Mouse (Mus musculus): Measurements from ENCODE around the gene Olfr965. TPM values are rescaled to one million over a fixed set of nuclear protein-coding genes. Genes with fewer than 3 reads are reported as not detected.
"Not testable (repeated sequence)": the region's sequence is repeated elsewhere in the genome, so short reads cannot be mapped to it uniquely, and the experiment has no call there.

Gene Olfr965
- total RNA-seq (2021), result not detected

GRCm38 (mm10) chr9:39711053-39711452 is at the start of gene Olfr965:
TSS of gene Olfr965 (plus strand) at chr9:39711353.
- intact Hi-C loops (cut with DNase I), result no loop called here
- no peak for DNase-seq (ENCODE audit: low spot score in 2 of 2)

GRCm38 (mm10) chr9:39666905-39667304 is 44.2 kb upstream of the Olfr965 start, which contains the start of gene Olfr963:
TSS of gene Olfr963 (plus strand) at chr9:39667205.
- intact Hi-C loops (cut with DNase I), result no loop called here
- DNase-seq (ENCODE audit: low spot score in 2 of 2), result no peak

- DNase-seq (ENCODE audit: low spot score in 2 of 2), result no peak
- intact Hi-C loops (cut with DNase I), result no loop called here
Observed at GRCm38 (mm10) chr9:39669723-39670122, 41.4 kb upstream of the Olfr965 start.

GRCm38 (mm10) chr9:39674820-39675219 is 36.3 kb upstream of the Olfr965 start:
- no peak for DNase-seq (ENCODE audit: low spot score in 2 of 2)
- intact Hi-C loops (cut with DNase I), result no loop called here

GRCm38 (mm10) chr9:39678557-39678956 is 32.6 kb upstream of the Olfr965 start:
- no peak for DNase-seq (ENCODE audit: low spot score in 2 of 2)
- intact Hi-C loops (cut with DNase I), result no loop called here

GRCm38 (mm10) chr9:39679280-39679679 is 31.9 kb upstream of the Olfr965 start:
- DNase-seq (ENCODE audit: low spot score in 2 of 2), result no peak
- intact Hi-C loops (cut with DNase I), result no loop called here

- intact Hi-C loops (cut with DNase I); DNase-seq (ENCODE audit: low spot score in 2 of 2): not testable (repeated sequence)
Observed at GRCm38 (mm10) chr9:39701123-39701522, 10.0 kb upstream of the Olfr965 start.

GRCm38 (mm10) chr9:39707017-39707416 is 4.1 kb upstream of the Olfr965 start, which contains the start of gene Olfr149:
TSS of gene Olfr149 (minus strand) at chr9:39707117.
- DNase-seq (ENCODE audit: low spot score in 2 of 2), result no peak
- intact Hi-C loops (cut with DNase I), result no loop called here

GRCm38 (mm10) chr9:39708958-39709357 is 2.2 kb upstream of the Olfr965 start:
- intact Hi-C loops (cut with DNase I), result no loop called here
- no peak for DNase-seq (ENCODE audit: low spot score in 2 of 2)

- intact Hi-C loops (cut with DNase I), result no loop called here
- DNase-seq (ENCODE audit: low spot score in 2 of 2), result no peak
Observed at GRCm38 (mm10) chr9:39730678-39731077, 19.5 kb downstream of the Olfr965 start, which contains the start of gene Olfr150. TSS of gene Olfr150 (plus strand) at chr9:39730978.

GRCm38 (mm10) chr9:39740741-39741140 is 29.6 kb downstream of the Olfr965 start:
- intact Hi-C loops (cut with DNase I), result no loop called here
- DNase-seq (ENCODE audit: low spot score in 2 of 2), result no peak

- intact Hi-C loops (cut with DNase I), result no loop called here
- DNase-seq (ENCODE audit: low spot score in 2 of 2), result no peak
Observed at GRCm38 (mm10) chr9:39745949-39746348, 34.8 kb downstream of the Olfr965 start, which contains the start of gene Olfr967. TSS of gene Olfr967 (plus strand) at chr9:39746249.

- intact Hi-C loops (cut with DNase I), result no loop called here
- DNase-seq (ENCODE audit: low spot score in 2 of 2), result peak; percentile 2 to 71
Observed at GRCm38 (mm10) chr9:39746428-39746827, 35.3 kb downstream of the Olfr965 start.

Other genes starting within 250 kb of the Olfr965 start
- not detected for gene Olfr955, start 239.4 kb upstream of the Olfr965 start, total RNA-seq (2021)
- not detected for gene Olfr44, start 217.4 kb upstream of the Olfr965 start, total RNA-seq (2021)
- gene Olfr957, start 195.5 kb upstream of the Olfr965 start, total RNA-seq (2021), result not detected
- gene Olfr958, start 157.3 kb upstream of the Olfr965 start, total RNA-seq (2021), result not detected
- gene Olfr959, start 135.8 kb upstream of the Olfr965 start, total RNA-seq (2021), result not detected
- gene AW551984, start 107.0 kb upstream of the Olfr965 start, total RNA-seq (2021), result 1 to 10 TPM; 5.3 to 7.1 TPM
- not detected for gene Olfr148, start 100.7 kb upstream of the Olfr965 start, total RNA-seq (2021)
- gene Olfr960, start 90.0 kb upstream of the Olfr965 start, total RNA-seq (2021), result not detected
- gene Olfr961, start 66.3 kb upstream of the Olfr965 start, total RNA-seq (2021), result not detected
- not detected for gene Olfr963, start 44.1 kb upstream of the Olfr965 start, total RNA-seq (2021)
- gene Olfr149, start 4.2 kb upstream of the Olfr965 start, total RNA-seq (2021), result not detected
- gene Olfr150, start 19.6 kb downstream of the Olfr965 start, total RNA-seq (2021), result not detected
- gene Olfr967, start 34.9 kb downstream of the Olfr965 start, total RNA-seq (2021), result not detected
- gene Olfr968, start 71.9 kb downstream of the Olfr965 start, total RNA-seq (2021), result not detected
- gene Olfr969, start 79.6 kb downstream of the Olfr965 start, total RNA-seq (2021), result not detected
- gene Olfr970, start 97.5 kb downstream of the Olfr965 start, total RNA-seq (2021), result not detected
- not detected for gene Olfr971, start 125.5 kb downstream of the Olfr965 start, total RNA-seq (2021)
- gene Olfr972, start 155.1 kb downstream of the Olfr965 start, total RNA-seq (2021), result not detected
- gene Olfr229, start 196.0 kb downstream of the Olfr965 start, total RNA-seq (2021), result not detected
- gene Olfr974, start 226.1 kb downstream of the Olfr965 start, total RNA-seq (2021), result not detected
- not detected for gene Olfr975, start 240.7 kb downstream of the Olfr965 start, total RNA-seq (2021)
- gene Olfr976, start 249.8 kb downstream of the Olfr965 start, total RNA-seq (2021), result not detected